Mouse (Mus musculus): Measurements from ENCODE around the gene Cuzd1.

Gene Cuzd1

DNA sequence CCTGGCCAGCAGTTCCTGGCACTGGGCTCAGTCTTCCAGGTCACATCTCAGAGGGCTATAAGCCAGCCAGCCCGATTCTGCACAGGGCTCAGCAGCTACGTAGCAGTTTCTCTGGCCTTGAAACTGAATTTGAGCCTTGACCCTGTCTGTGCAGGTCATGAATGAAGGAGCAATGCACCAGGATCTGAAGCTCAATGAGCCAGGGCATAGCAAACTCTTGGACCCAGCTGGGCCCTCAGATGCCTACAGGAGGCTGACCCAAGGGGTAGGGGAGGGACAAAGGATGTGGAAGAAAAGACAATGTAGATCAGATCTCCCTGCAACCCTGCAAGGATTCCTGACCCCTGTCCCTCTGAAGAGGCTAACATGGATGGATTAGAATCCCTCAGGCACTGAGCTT lies at the start of gene Cuzd1:
Gene Cuzd1, minus strand, starts transcription at position 101 of the 400 bp plus-strand sequence.
- no peak for DNase-seq (ENCODE audit: low spot score in 2 of 2)

DNA sequence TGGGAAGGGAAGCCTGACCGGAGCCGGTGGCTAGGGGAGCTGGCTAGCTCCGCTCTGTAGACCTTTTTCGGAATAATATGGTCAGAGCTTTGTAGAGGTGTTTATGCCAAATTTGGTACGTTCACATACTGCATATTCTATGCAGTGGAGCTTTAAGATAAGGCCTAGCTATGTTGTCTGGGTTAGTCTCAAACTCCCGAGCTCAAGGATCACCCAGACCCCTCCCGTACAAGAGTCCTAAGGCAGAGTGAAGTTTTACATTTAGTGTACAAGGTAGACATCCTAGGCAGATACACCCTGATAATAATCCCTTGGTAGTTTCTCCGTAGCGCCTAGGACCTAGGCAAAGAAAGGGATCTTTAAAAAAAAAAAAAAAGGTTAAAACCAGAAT lies 49.4 kb upstream of the Cuzd1 start:
- DNase-seq (ENCODE audit: low spot score in 2 of 2) = no peak

DNA sequence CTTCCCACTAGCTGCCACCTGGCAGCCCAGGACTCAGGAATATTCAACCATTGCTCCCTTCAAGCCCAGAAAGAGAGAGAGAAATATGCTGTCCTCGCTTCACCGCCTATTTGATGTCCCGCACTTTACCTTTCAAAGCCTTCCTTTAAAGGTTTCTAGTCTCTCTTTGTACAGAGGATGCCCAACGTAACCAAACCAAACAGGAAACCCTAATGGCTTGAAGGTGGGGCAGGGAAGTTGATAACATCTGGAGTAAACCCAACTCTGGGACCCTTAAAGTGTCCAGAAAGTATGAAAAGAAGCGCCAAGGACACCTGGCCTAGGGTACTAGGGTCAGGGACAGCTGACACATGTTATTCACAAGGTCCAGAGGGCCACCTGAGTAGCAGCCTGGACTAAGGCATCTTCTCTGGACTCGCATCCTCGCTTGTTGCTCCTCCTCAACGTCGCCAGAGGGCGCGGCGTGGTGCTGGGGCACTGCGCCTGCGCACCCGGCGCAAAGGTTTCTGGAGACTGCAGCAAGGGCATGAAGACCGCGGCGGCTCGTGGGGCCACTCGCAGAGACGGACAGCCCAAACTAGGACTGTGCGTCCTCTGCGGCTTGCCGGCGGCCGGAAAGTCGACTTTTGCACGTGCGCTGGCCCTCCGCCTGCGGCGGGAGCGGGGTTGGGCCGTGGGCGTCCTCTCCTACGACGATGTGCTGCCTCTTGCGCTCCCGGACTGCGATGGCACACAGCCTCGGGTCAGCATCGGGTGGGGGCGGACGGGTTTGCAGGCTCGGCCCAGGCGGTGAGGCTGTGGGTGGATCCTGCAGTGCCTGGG lies 48.8 kb upstream of the Cuzd1 start, which contains the start of gene Pstk:
Gene Pstk, plus strand, starts transcription at position 494 of the 822 bp plus-strand sequence.
- peak; percentile 85 to 87 for DNase-seq (ENCODE audit: low spot score in 2 of 2)

GRCm38 (mm10) chr7:131364131-131364530 lies 42.0 kb upstream of the Cuzd1 start:
- DNase-seq (ENCODE audit: low spot score in 2 of 2) = no peak

GRCm38 (mm10) chr7:131362615-131363300 lies 40.7 kb upstream of the Cuzd1 start, which contains the start of gene 2310057M21Rik:
Gene 2310057M21Rik, minus strand, starts transcription at chr7:131362759.
- peak; percentile 85 to 93 for DNase-seq (ENCODE audit: low spot score in 2 of 2)

DNA sequence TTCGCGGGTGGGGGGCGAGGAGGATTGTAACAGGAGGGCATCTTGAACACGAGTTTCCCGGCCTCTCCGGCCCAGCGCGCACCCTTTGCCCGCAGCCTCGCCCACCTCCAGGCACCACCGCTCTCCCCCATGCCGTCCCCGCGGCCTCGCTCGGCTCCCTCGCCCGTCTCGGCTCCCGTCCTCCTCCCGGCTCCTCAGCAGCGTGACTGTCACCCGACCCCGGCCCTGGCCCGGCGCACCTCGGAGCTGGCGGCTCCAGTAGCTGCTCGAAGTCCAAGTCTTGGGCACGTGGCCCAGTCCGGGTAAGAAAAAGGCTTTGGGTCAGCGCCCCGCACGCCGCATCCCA lies 40.1 kb upstream of the Cuzd1 start:
- no peak for DNase-seq (ENCODE audit: low spot score in 2 of 2)

DNA sequence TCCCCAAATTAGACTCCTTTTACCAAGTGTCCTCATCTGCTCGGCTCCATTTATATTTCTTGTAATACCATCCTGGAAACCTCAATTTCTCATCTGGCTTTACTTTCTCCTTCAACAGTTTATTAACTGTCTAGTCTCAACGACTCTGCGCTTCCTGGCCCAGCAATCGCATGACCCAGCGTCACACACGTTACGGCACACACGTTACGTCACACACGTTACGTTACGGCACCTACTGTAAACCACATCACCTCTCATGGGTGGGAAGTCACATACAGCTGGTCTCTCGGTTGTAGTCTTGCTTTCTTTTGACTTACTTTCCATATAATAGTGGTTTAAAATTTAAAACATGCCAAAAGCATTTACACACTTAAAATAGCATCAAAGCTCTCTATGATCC lies 34.0 kb upstream of the Cuzd1 start:
- no peak for DNase-seq (ENCODE audit: low spot score in 2 of 2)

GRCm38 (mm10) chr7:131345856-131346541 lies 23.9 kb upstream of the Cuzd1 start:
- no peak for DNase-seq (ENCODE audit: low spot score in 2 of 2)

DNA sequence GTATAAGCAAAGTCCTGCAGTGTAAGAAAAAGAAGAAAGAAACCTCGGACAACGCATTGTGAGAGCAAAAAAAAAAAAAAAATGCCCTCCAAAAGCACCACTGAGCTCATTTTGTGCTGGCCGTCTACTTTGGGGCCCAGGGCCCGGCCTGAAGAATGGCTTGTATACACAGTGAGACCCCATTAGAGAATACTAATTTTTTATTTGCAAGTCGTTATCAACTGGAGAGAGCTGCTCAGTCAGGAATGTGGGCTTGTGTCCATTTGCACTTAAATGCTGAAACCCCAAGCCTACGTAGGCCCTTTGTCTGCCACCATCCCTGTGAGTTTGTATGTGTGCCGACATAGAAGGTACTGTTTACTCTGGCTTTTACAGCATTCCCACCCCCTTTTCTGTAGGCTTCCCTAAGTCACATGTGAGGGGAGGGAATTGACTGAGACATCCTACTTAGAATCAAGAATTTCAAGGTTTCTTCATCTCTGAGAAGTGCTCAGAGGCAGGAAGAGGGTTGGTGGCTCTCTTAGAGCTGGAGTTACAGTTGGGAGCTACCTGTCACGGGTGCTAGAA lies 15.5 kb upstream of the Cuzd1 start:
- no peak for DNase-seq (ENCODE audit: low spot score in 2 of 2)

- no peak for DNase-seq (ENCODE audit: low spot score in 2 of 2)
These were observed 11.5 kb upstream of the Cuzd1 start, which contains the start of gene Fam24a for GRCm38 (mm10) chr7:131333564-131333963. Gene Fam24a, plus strand, starts transcription at chr7:131333864.

DNA sequence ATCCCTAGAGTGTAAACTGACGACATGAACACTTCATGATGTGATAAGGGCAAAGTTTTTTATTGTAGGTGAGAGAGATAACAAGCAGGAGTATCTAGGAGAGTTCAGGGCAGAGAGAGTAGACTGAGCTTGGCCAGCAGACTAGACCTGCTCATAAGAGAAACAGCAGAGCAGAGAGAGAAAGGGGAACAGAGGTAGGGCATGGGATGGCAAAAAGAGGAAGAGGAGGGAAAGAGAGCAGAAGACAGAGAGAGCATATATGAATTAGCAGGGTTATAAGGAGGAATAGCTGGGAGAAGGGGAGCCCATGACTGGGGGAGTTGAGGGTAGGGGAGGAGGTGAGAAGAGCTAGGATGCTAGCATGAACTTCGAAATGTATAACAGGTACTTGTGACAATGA lies 9.6 kb upstream of the Cuzd1 start:
- no peak for DNase-seq (ENCODE audit: low spot score in 2 of 2)

DNA sequence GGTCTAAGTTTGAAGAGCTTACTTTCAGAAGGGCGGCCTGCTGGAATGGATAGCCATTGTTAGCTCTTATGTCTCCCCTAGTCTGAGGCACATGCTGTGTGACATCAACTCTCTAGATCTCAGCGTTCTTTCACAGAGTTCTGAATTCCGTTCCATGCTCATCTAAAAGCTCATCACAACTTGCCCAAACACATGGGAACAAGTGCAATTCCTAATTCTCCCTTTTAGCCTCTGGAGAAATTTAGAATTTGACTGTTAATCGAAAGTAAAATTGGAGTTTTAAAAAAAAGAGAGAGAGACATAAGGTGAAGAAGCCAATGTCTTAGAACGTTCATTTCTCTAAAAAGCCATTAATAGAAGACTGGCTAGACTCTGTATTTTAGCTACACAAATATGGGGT lies 7.3 kb upstream of the Cuzd1 start, which contains the start of gene Fam24b:
Gene Fam24b, minus strand, starts transcription at position 101 of the 400 bp plus-strand sequence.
- DNase-seq (ENCODE audit: low spot score in 2 of 2) = no peak

GRCm38 (mm10) chr7:131327054-131327453 lies 5.0 kb upstream of the Cuzd1 start:
- no peak for DNase-seq (ENCODE audit: low spot score in 2 of 2)

DNA sequence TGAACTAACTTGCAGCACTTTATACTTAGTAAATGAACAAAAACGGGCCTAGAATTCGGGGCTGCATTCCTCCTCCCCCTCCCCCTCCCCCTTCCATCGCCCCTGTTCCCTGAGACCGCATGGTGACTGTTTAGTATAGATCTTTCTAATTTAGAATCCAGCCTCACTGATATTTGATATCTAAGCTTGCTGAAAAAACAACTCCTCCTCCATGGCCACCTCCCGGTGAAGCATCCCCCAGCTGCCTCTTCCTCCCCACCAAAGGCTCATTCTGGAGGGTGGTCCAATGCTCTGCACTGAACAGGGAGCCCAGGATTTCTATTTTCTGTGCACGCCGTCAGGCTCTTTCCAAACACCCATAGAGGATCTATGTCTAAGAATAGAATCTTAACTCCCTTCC lies 3.8 kb downstream of the Cuzd1 start:
- DNase-seq (ENCODE audit: low spot score in 2 of 2) = no peak

GRCm38 (mm10) chr7:131317587-131317986 lies 4.5 kb downstream of the Cuzd1 start:
- no peak for DNase-seq (ENCODE audit: low spot score in 2 of 2)

DNA sequence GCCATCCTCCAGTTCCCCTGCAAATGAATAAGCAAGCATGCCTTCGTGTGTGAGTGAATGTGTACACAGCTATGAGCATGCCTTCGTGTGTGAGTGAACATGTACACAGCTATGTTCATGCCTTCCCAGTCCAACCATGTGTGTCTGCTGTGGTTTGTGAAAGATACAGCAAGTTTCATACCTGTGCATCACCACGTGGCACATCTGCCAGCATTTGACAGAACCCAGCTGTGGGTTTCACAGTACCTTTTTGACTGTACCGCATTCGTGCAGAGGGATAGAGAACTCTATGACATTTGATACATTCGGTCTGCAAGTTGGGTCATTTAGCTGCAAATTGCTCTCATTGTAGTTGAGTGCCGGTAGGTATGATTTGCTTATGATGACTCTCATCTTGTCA lies 7.6 kb downstream of the Cuzd1 start:
- DNase-seq (ENCODE audit: low spot score in 2 of 2) = no peak

GRCm38 (mm10) chr7:131306733-131307132 lies 15.4 kb downstream of the Cuzd1 start:
- no peak for DNase-seq (ENCODE audit: low spot score in 2 of 2)

DNA sequence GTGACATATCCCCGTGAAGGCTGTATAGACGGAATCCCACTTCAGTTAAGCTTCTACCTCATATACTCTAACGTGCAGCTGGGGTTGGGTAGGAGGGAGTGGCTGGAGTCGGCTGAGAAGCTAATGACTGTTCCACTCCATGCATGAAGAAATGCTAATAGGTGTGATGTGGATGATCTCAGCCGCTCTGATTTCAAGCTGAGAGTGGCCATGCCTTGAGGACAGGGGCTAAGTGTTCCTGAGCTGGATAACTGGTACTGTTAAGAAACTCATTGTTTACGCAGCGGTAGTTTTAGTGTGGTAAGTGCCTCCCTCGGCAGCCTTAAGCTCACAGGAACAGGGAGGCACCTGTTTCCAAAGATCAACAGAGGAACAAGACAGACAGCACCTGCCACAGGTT lies 18.8 kb downstream of the Cuzd1 start:
- no peak for DNase-seq (ENCODE audit: low spot score in 2 of 2)

DNA sequence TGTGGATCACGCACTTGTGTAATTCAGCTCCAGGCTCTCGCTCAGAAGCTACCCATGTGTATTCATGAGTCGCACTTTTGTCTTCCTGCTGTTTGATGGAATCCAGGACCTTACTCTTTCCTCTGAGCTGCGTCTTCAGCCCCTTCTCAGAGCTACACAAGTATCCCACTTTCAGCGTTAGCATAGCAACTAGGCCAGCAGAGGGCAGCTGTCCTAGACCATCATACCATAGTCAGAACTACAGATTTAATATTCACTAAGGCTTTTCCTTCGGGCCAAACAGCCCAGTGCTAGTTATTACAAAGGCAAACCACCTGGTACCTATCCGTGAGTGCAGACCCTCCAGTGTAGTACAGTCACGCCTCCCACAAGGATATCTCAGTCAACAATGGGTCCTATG lies 24.9 kb downstream of the Cuzd1 start:
- no peak for DNase-seq (ENCODE audit: low spot score in 2 of 2)

DNA sequence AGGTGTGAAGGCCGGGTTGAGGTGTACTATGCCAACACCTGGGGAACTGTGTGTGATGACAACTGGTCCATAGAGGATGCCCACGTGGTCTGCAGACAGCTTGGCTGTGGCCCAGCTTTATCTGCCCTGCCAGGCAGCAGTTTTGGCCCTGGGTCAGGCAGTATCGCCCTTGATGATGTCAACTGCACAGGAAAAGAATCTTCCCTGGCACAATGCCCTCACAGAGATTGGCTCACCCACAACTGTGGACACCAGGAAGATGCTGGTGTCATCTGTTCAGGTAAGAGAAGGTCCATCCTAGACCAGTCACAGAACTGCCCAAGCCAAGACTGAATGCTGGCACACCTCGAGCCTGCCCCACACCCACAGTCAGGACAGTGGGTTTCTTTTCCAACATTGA lies 56.2 kb downstream of the Cuzd1 start:
- no peak for DNase-seq (ENCODE audit: low spot score in 2 of 2)

GRCm38 (mm10) chr7:131264251-131264650 lies 57.8 kb downstream of the Cuzd1 start:
- no peak for DNase-seq (ENCODE audit: low spot score in 2 of 2)

DNA sequence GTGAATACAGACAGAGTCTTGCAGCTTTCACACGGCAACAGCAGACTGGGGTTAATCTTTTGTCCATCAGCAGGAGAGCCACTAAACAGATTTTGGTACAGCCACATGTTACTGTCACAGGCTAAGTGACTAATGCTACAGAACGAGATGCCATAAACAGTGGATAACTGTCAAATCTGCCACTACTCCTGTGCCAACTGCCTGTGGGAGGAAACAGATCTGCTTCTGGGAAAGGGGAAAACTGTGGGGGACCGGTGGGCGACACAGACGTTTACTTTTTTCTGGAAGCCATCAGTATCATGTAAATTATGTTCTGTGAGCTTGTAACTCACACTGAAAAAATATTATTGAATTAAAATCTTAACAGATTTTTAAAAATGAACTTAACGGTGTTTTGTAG lies 61.1 kb downstream of the Cuzd1 start:
- DNase-seq (ENCODE audit: low spot score in 2 of 2) = no peak

Data from urinary bladder, postnatal 36 days (tissue).